Comparison of ENCODE assay signal across 23 mouse cellular contexts in genomic region chr13:29588693-29589092, GRCm38 (mm10).
DNase-seq lines count a peak whose midpoint lies in the region; ATAC-seq and TF ChIP-seq lines count a peak whose summit lies in the region.
"Had no signal": no experiment of that assay in that cellular context is flagged by ENCODE, and none has a peak within 500 bp of the region (broad histone marks: within the 10 kb centered on the region; RNA-seq: fewer than 3 reads in every experiment).

No protein-coding gene starts in this region.

- peaks cover 10% of the 10 kb centered on the region; the same call in 1 of the 2 replicates for H3K36me3 ChIP-seq in hindbrain, embryonic 10.5 days
- no peaks in the 10 kb centered on the region for H3K36me3 ChIP-seq in hindbrain, embryonic 14.5 days (replicated peaks; ENCODE audit: control insufficient read depth, insufficient read depth)
- H3K36me3 ChIP-seq in ES-E14 (ENCODE audit: control insufficient read depth, insufficient read depth, low read length, poor library complexity, severe bottlenecking), result no peaks in the 10 kb centered on the region
- no peaks in the 10 kb centered on the region for H3K36me3 ChIP-seq in liver, embryonic 11.5 days (ENCODE audit: control insufficient read depth, insufficient read depth, low read length)

- H3K4me2 ChIP-seq in hindbrain, embryonic 14.5 days (replicated peaks), result no peak overlapping the region
- no peak overlapping the region for H3K4me2 ChIP-seq in liver, embryonic 11.5 days
- H3K4me2 ChIP-seq: embryonic facial prominence, embryonic 13.5 days; embryonic facial prominence, embryonic 15.5 days; forebrain, embryonic 12.5 days had no signal

- ATAC-seq in hindbrain, embryonic 14.5 days (ENCODE audit: low FRiP score), result no peak
- no peak for ATAC-seq in liver, embryonic 11.5 days (replicated peaks; ENCODE audit: low FRiP score)
- ATAC-seq: forebrain, embryonic 14.5 days; forebrain, embryonic 16.5 days had no signal

- H3K27me3 ChIP-seq in hindbrain, embryonic 10.5 days (ENCODE audit: insufficient read depth, poor library complexity, severe bottlenecking), result no peaks in the 10 kb centered on the region
- H3K27me3 ChIP-seq in hindbrain, embryonic 14.5 days (ENCODE audit: control insufficient read depth, insufficient read depth, low read length), result no peaks in the 10 kb centered on the region
- H3K27me3 ChIP-seq in liver, embryonic 11.5 days (replicated peaks; ENCODE audit: control insufficient read depth, insufficient read depth, low read length), result no peaks in the 10 kb centered on the region
- H3K27me3 ChIP-seq: embryonic facial prominence, embryonic 13.5 days; embryonic facial prominence, embryonic 15.5 days; forebrain, embryonic 12.5 days had no signal

- no peaks in the 10 kb centered on the region for H3K4me1 ChIP-seq in hindbrain, embryonic 10.5 days (replicated peaks)
- 0 out of 2 replicates have a peak, but pooled peaks cover 3% of the 10 kb centered on the region for H3K4me1 ChIP-seq in hindbrain, embryonic 14.5 days (replicated peaks; ENCODE audit: control insufficient read depth, insufficient read depth, low read length)
- no peaks in the 10 kb centered on the region for H3K4me1 ChIP-seq in ES-E14 (ENCODE audit: control insufficient read depth in 2 of 2, insufficient read depth in 2 of 2, low read length in 2 of 2, poor library complexity in 1 of 2)
- no peaks in the 10 kb centered on the region for H3K4me1 ChIP-seq in liver, embryonic 11.5 days (replicated peaks; ENCODE audit: control insufficient read depth, insufficient read depth, low read length)
- H3K4me1 ChIP-seq: embryonic facial prominence, embryonic 13.5 days; embryonic facial prominence, embryonic 15.5 days; forebrain, embryonic 10.5 days; forebrain, embryonic 12.5 days had no signal

- no peak overlapping the region for H3K4me3 ChIP-seq in hindbrain, embryonic 10.5 days
- no peak overlapping the region for H3K4me3 ChIP-seq in hindbrain, embryonic 14.5 days (replicated peaks; ENCODE audit: low read length)
- H3K4me3 ChIP-seq in ES-E14 (ENCODE audit: insufficient read depth in 1 of 2, low read depth in 1 of 2, low read length in 2 of 2, poor library complexity in 1 of 2, severe bottlenecking in 1 of 2), result no peak overlapping the region
- no peak overlapping the region for H3K4me3 ChIP-seq in liver, embryonic 11.5 days (ENCODE audit: low read depth, low read length)
- H3K4me3 ChIP-seq: embryonic facial prominence, embryonic 13.5 days; embryonic facial prominence, embryonic 15.5 days; erythroblast, embryonic 14.5 days; forebrain, embryonic 10.5 days; forebrain, embryonic 12.5 days had no signal

- in situ Hi-C loops in ES-E14 (cut with MboI; ENCODE audit: low sequenced_read_pairs in 2 of 2, unreplicated experiment in 2 of 2), result no loop called here

- H3K9me3 ChIP-seq in hindbrain, embryonic 10.5 days, result peaks cover 7% of the 10 kb centered on the region
- H3K9me3 ChIP-seq in hindbrain, embryonic 14.5 days (ENCODE audit: control insufficient read depth, low read length), result peaks cover 9% of the 10 kb centered on the region; the same call in 1 of the 2 replicates
- no peaks in the 10 kb centered on the region; the same call in 1 of the 2 replicates for H3K9me3 ChIP-seq in ES-E14 (ENCODE audit: control insufficient read depth, insufficient read depth, low read depth, low read length)
- H3K9me3 ChIP-seq in liver, embryonic 11.5 days (ENCODE audit: control insufficient read depth, low read length), result peaks cover 3% of the 10 kb centered on the region; the same call in 1 of the 2 replicates

- H3K9ac ChIP-seq in hindbrain, embryonic 14.5 days, result no peak overlapping the region
- no peak overlapping the region for H3K9ac ChIP-seq in ES-E14 (ENCODE audit: insufficient read depth, low read depth, low read length, poor library complexity, severe bottlenecking)
- no peak overlapping the region for H3K9ac ChIP-seq in liver, embryonic 11.5 days (ENCODE audit: low read depth, low read length)
- H3K9ac ChIP-seq: embryonic facial prominence, embryonic 13.5 days; embryonic facial prominence, embryonic 15.5 days; forebrain, embryonic 12.5 days had no signal

- no peak for DNase-seq in hindbrain, embryonic 10.5 days (ENCODE audit: low spot score)
- no peak for DNase-seq in hindbrain, embryonic 14.5 days (ENCODE audit: low spot score)
- peak; percentile 13 for DNase-seq in A20 (ENCODE audit: low read depth, low spot score)
- no peak for DNase-seq in ES-E14 (ENCODE audit: low read depth, low spot score)
- no peak for DNase-seq in heart, postnatal 10 days
- no peak for DNase-seq in liver, embryonic 11.5 days (ENCODE audit: low spot score)
- DNase-seq: adrenal gland, adult 2 months; adrenal gland, postnatal 10 days; adrenal gland, postnatal 25 days; cerebellum, adult 11 months; cerebellum, adult 18-20 months; cerebellum, adult 8-10 months; cerebellum, adult 9-11 months; cerebellum, postnatal 14 days; cerebellum, postnatal 36 days; embryo, embryonic 11 days had no signal

- peak overlapping the region; percentile 16; the same call in 1 of the 2 replicates for H3K27ac ChIP-seq in hindbrain, embryonic 10.5 days
- no peak overlapping the region for H3K27ac ChIP-seq in hindbrain, embryonic 14.5 days
- no peak overlapping the region for H3K27ac ChIP-seq in ES-E14 (ENCODE audit: insufficient read depth, low read depth, low read length, poor library complexity, severe bottlenecking)
- no peak overlapping the region for H3K27ac ChIP-seq in liver, embryonic 11.5 days (ENCODE audit: low read depth, low read length)
- H3K27ac ChIP-seq: embryonic facial prominence, embryonic 13.5 days; embryonic facial prominence, embryonic 15.5 days; forebrain, embryonic 10.5 days; forebrain, embryonic 12.5 days had no signal

- intact Hi-C loops in heart, postnatal 10 days (cut with DNase I), result no loop called here

- 92% methylated on average over 4 of the region's 4 CpGs for WGBS in hindbrain, embryonic 10.5 days
- WGBS in hindbrain, embryonic 14.5 days, result 94% methylated on average over 4 of the region's 4 CpGs
- WGBS in liver, embryonic 11.5 days, result 93% methylated on average over 4 of the region's 4 CpGs

TF ChIP-seq in ES-E14, 5 proteins besides CTCF, POLR2A, EP300 and RAD21:
- no peak for TF ChIP-seq ZNF384 (IDR thresholded peaks at IDR 0.05; ENCODE audit: low read depth, low read length)
- TF ChIP-seq CHD2 (IDR thresholded peaks at IDR 0.05; ENCODE audit: low read depth, low read length), result peak; percentile 53; the same call in 1 of the 2 replicates
- TF ChIP-seq ZC3H11A (IDR thresholded peaks at IDR 0.05; ENCODE audit: borderline replicate concordance, low read depth, low read length), result no peak
